Mouse (Mus musculus) lung, postnatal 0 days (tissue): Measurements from ENCODE around the gene Mybbp1a.
A peak's percentile ranks its signal among the peaks of the same experiment; 100 is the strongest.

Source experiments
- CTCF ChIP-seq: IDR thresholded peaks from 2 replicates; pipeline ENCODE4 v1.5.1; 2016; ENCODE audit warnings: antibody characterized with exemption, mild to moderate bottlenecking
- EP300 ChIP-seq: IDR thresholded peaks from 2 replicates; pipeline ENCODE4 v1.6.1; 2016; ENCODE audit warnings: antibody characterized with exemption, mild to moderate bottlenecking, control low read depth

- TF ChIP-seq CTCF: peak; percentile 64
- TF ChIP-seq EP300: no peak
These were observed 29.8 kb upstream of the Mybbp1a start, which contains the start of gene Smtnl2 for GRCm38 (mm10) chr11:72411093-72411921.
